Mouse (Mus musculus): ENCODE data around the gene Mgat5. TPM values are rescaled to one million over a fixed set of nuclear protein-coding genes. Genes with fewer than 3 reads are reported as not detected.
A peak's percentile ranks its signal among the peaks of the same experiment; 100 is the strongest.

Gene Mgat5
- polyA plus RNA-seq, 1 experiment, result 11.4 TPM

DNA sequence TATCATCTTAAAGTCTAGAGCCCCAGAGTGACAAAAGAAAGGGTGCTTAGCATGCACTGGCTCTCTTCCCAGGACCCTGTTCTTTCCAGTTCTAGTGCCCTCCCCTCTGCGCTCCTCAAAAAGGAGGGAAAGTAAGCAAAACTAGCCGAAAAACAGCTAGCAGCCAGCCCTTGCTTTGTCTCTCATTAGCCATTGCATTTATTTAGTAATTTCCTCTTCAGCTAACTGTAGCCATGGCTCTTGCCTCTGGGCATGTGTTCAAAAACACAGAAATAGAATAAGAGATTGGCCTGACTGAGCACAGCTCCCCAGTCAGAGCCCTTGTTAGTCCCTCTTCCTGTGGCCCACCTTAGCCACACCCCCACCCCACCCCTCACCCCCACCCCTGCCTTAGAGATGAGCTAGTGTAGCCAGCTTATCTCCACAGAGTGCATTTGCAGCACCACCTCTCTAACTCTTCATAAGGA lies 204.2 kb downstream of the Mgat5 start:
- Histone ChIP-seq H3K36me3 (ENCODE audit: control insufficient read depth, insufficient read depth, low read length) (peaks cover 24% of the 10 kb centered on the region), H3K27ac (ENCODE audit: insufficient read depth, low read depth, low read length) (no peak overlapping the region), H3K4me1 (ENCODE audit: control insufficient read depth, insufficient read depth, insufficient read length, low read length) (no peaks in the 10 kb centered on the region), H3K27me3 (ENCODE audit: control insufficient read depth, insufficient read depth, low read length) (no peaks in the 10 kb centered on the region), H3K4me3 (ENCODE audit: low read depth, low read length) (no peak overlapping the region)
- WGBS, result 70% methylated on average over 2 of the region's 2 CpGs
- TF ChIP-seq CTCF (IDR thresholded peaks at IDR 0.05; ENCODE audit: extremely low read depth, insufficient read length, insufficient replicate concordance, low read depth, low read length), result no peak
- no peak for TF ChIP-seq POLR2A (IDR thresholded peaks at IDR 0.05; ENCODE audit: low read depth, low read length)

DNA sequence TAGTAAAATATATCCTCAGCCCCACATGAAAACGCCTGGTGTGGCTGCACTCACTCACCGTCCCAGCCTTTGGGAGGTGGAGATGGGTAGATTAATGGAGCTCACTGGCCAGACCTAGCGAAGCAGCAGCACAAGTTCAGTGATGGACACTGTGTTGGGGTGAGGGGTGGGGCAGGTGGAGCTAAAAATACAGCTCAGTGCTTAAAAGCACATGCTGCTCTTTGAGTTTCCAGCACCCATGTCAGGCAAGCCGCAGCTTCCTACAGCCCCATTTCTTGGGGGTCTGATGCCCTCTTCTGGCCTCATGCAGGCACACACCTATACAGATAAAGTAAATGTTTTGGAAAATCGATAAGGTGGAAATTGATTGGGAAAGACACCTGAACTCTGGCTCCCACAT lies 204.7 kb downstream of the Mgat5 start:
- Histone ChIP-seq H3K36me3 (ENCODE audit: control insufficient read depth, insufficient read depth, low read length) (peaks cover 24% of the 10 kb centered on the region), H3K4me1 (ENCODE audit: control insufficient read depth, insufficient read depth, insufficient read length, low read length) (no peaks in the 10 kb centered on the region), H3K27ac (ENCODE audit: insufficient read depth, low read depth, low read length) (no peak overlapping the region), H3K4me3 (ENCODE audit: low read depth, low read length) (no peak overlapping the region), H3K27me3 (ENCODE audit: control insufficient read depth, insufficient read depth, low read length) (no peaks in the 10 kb centered on the region)
- WGBS, result 65% methylated on average over 5 of the region's 5 CpGs
- no peak for TF ChIP-seq POLR2A (IDR thresholded peaks at IDR 0.05; ENCODE audit: low read depth, low read length)
- peak; percentile 45; the same call in 1 of the 2 replicates for TF ChIP-seq CTCF (IDR thresholded peaks at IDR 0.05; ENCODE audit: extremely low read depth, insufficient read length, insufficient replicate concordance, low read depth, low read length)

- TF ChIP-seq POLR2A (IDR thresholded peaks at IDR 0.05; ENCODE audit: low read depth, low read length), result no peak
- no peak for TF ChIP-seq CTCF (IDR thresholded peaks at IDR 0.05; ENCODE audit: extremely low read depth, insufficient read length, insufficient replicate concordance, low read depth, low read length)
- WGBS, result 88% methylated on average over 7 of the region's 7 CpGs
- Histone ChIP-seq H3K27me3 (ENCODE audit: control insufficient read depth, insufficient read depth, low read length) (no peaks in the 10 kb centered on the region), H3K27ac (ENCODE audit: insufficient read depth, low read depth, low read length) (no peak overlapping the region), H3K4me3 (ENCODE audit: low read depth, low read length) (no peak overlapping the region), H3K36me3 (ENCODE audit: control insufficient read depth, insufficient read depth, low read length) (peaks cover 34% of the 10 kb centered on the region), H3K4me1 (ENCODE audit: control insufficient read depth, insufficient read depth, insufficient read length, low read length) (no peaks in the 10 kb centered on the region)
Measured at GRCm38 (mm10) chr1:127414500-127414899, 209.7 kb downstream of the Mgat5 start.

DNA sequence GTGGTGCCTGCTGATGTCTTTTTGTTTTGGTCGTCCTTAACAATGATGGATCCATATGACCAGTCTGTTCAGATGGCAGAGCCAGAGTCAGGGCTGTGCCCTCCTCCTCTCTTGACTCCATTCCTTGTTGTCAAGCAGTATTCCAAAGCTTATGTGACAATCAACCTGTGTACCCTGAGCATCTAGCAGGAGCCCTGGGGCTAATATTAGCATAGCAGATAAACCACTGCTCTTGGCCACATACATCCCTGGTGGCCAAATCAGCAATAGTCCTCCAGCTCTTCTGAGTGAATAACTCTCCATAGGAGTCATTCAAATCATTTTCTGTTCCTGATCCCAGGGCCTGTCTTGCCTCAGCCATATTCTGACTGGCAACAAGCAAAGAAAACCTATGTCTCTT lies 211.1 kb downstream of the Mgat5 start:
- Histone ChIP-seq H3K27me3 (ENCODE audit: control insufficient read depth, insufficient read depth, low read length) (no peaks in the 10 kb centered on the region), H3K27ac (ENCODE audit: insufficient read depth, low read depth, low read length) (no peak overlapping the region), H3K4me1 (ENCODE audit: control insufficient read depth, insufficient read depth, insufficient read length, low read length) (no peaks in the 10 kb centered on the region), H3K36me3 (ENCODE audit: control insufficient read depth, insufficient read depth, low read length) (peaks cover 34% of the 10 kb centered on the region), H3K4me3 (ENCODE audit: low read depth, low read length) (no peak overlapping the region)
- WGBS, result 71% methylated on average over 1 of the region's 1 CpGs
- TF ChIP-seq CTCF (IDR thresholded peaks at IDR 0.05; ENCODE audit: extremely low read depth, insufficient read length, insufficient replicate concordance, low read depth, low read length), result no peak
- TF ChIP-seq POLR2A (IDR thresholded peaks at IDR 0.05; ENCODE audit: low read depth, low read length), result no peak

DNA sequence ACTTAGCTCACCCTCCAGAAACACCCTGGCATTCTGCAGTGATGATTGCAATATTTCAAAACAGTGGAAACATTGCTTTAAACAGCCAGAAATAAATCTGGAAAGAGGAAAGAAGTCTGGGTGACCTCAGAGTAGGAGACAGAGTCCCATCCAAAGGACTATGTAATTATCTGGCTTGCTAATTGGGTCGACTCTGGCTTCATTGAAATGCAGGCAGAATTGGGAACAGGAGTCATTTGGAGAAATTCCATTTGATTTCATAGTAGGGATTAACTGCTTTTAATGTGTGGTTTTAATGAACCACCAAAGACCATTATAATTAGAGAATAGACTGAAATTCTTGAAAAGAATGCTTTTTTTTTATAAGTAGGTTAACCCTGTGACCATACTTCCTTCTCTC lies 212.2 kb downstream of the Mgat5 start:
- no peaks in the 10 kb centered on the region for H3K27me3 ChIP-seq (ENCODE audit: control insufficient read depth, insufficient read depth, low read length)
- H3K36me3 ChIP-seq (ENCODE audit: control insufficient read depth, insufficient read depth, low read length), result peaks cover 34% of the 10 kb centered on the region
- H3K4me3 ChIP-seq (ENCODE audit: low read depth, low read length), result no peak overlapping the region
- TF ChIP-seq CTCF (IDR thresholded peaks at IDR 0.05; ENCODE audit: extremely low read depth, insufficient read length, insufficient replicate concordance, low read depth, low read length), result no peak
- TF ChIP-seq POLR2A (IDR thresholded peaks at IDR 0.05; ENCODE audit: low read depth, low read length), result no peak
- 82% methylated on average over 1 of the region's 1 CpGs for WGBS
- H3K27ac ChIP-seq (ENCODE audit: insufficient read depth, low read depth, low read length), result no peak overlapping the region
- no peaks in the 10 kb centered on the region for H3K4me1 ChIP-seq (ENCODE audit: control insufficient read depth, insufficient read depth, insufficient read length, low read length)

DNA sequence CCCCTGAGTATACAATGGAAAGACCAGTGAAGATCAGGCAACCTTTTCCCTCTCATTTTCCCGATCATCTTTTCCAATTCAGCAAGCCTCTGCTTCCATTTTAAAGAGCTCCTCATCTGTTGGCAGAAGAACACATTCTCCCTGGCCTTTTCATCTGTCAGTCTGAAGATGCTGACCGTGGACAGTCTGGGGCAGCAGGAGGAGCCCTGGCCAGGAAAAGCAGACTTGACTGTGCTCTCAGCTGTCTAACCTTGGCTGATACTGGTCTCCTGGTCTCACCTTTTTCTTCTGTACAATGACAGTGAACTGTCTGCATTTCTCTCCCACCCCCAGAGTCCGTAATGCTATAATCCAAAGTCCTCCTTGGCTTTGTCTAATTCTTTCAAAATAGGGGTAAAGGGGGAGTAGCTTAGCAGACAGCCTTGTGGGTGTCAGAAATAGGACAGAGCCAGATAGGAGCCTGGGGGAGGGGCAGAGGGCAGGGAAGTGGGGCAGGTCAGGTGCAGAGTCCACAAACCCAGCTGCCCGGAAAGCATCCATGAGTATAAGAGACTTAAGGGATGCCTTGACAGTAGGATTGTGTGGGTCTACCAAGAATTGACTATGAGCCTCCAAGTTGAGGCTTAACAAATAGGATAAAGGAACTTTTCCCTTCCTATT lies 214.2 kb downstream of the Mgat5 start:
- no peaks in the 10 kb centered on the region for H3K27me3 ChIP-seq (ENCODE audit: control insufficient read depth, insufficient read depth, low read length)
- no peak overlapping the region for H3K4me3 ChIP-seq (ENCODE audit: low read depth, low read length)
- no peak overlapping the region for H3K27ac ChIP-seq (ENCODE audit: insufficient read depth, low read depth, low read length)
- 72% methylated on average over 4 of the region's 4 CpGs for WGBS
- no peak for TF ChIP-seq CTCF (IDR thresholded peaks at IDR 0.05; ENCODE audit: extremely low read depth, insufficient read length, insufficient replicate concordance, low read depth, low read length)
- no peaks in the 10 kb centered on the region for H3K4me1 ChIP-seq (ENCODE audit: control insufficient read depth, insufficient read depth, insufficient read length, low read length)
- H3K36me3 ChIP-seq (ENCODE audit: control insufficient read depth, insufficient read depth, low read length), result peaks cover 19% of the 10 kb centered on the region

GRCm38 (mm10) chr1:127419581-127419980 lies 214.8 kb downstream of the Mgat5 start:
- 79% methylated on average over 7 of the region's 7 CpGs for WGBS
- Histone ChIP-seq H3K4me3 (ENCODE audit: low read depth, low read length) (no peak overlapping the region), H3K4me1 (ENCODE audit: control insufficient read depth, insufficient read depth, insufficient read length, low read length) (peaks cover 4% of the 10 kb centered on the region; the same call in 1 of the 2 replicates), H3K36me3 (ENCODE audit: control insufficient read depth, insufficient read depth, low read length) (peaks cover 20% of the 10 kb centered on the region), H3K27ac (ENCODE audit: insufficient read depth, low read depth, low read length) (no peak overlapping the region), H3K27me3 (ENCODE audit: control insufficient read depth, insufficient read depth, low read length) (no peaks in the 10 kb centered on the region)
- TF ChIP-seq POLR2A (IDR thresholded peaks at IDR 0.05; ENCODE audit: low read depth, low read length) (no peak), CTCF (IDR thresholded peaks at IDR 0.05; ENCODE audit: extremely low read depth, insufficient read length, insufficient replicate concordance, low read depth, low read length) (no peak)

All from small intestine, adult 2 months (tissue).